Mouse (Mus musculus): ENCODE measurements at regions not wholly inside any gene's neighbourhood (a gene's known extent, or its start where the extent isn't known, plus 50 kb on each side); places are given as distances from the start of the nearest gene placed in this dataset.

GRCm38 (mm10) chr1:143145111-143145984, 495.1 kb upstream of the B3galt2 start:
- TF ChIP-seq EP300 (IDR thresholded peaks at IDR 0.05; ENCODE audit: insufficient read depth, low read depth, low read length) (no peak), CTCF (IDR thresholded peaks at IDR 0.05; ENCODE audit: low read depth, low read length) (no peak), POLR2A (IDR thresholded peaks at IDR 0.05; ENCODE audit: insufficient read depth, low read length) (no peak)
- no peaks in the 10 kb centered on the region for H3K36me3 ChIP-seq (ENCODE audit: control insufficient read depth, insufficient read depth, low read length, poor library complexity, severe bottlenecking)

GRCm38 (mm10) chr1:143171286-143171685, 469.2 kb upstream of the B3galt2 start:
- Histone ChIP-seq H3K4me3 (ENCODE audit: low read depth, low read length) (no peak overlapping the region), H3K4me1 (ENCODE audit: control insufficient read depth, insufficient read depth, low read length) (no peaks in the 10 kb centered on the region), H3K27me3 (ENCODE audit: control insufficient read depth, insufficient read depth, low read length, poor library complexity, severe bottlenecking) (no peaks in the 10 kb centered on the region), H3K9me3 (replicated peaks; ENCODE audit: control insufficient read depth, insufficient read depth, low read length, poor library complexity, severe bottlenecking) (no peaks in the 10 kb centered on the region), H3K36me3 (ENCODE audit: control insufficient read depth, insufficient read depth, low read length, poor library complexity, severe bottlenecking) (no peaks in the 10 kb centered on the region), H3K9ac (ENCODE audit: low read depth, poor library complexity, severe bottlenecking) (no peak overlapping the region), H3K27ac (ENCODE audit: insufficient read depth, low read length) (no peak overlapping the region)
- TF ChIP-seq CTCF (IDR thresholded peaks at IDR 0.05; ENCODE audit: low read depth, low read length), result no peak
- TF ChIP-seq EP300 (IDR thresholded peaks at IDR 0.05; ENCODE audit: insufficient read depth, low read depth, low read length), result no peak
- no peak for TF ChIP-seq POLR2A (IDR thresholded peaks at IDR 0.05; ENCODE audit: insufficient read depth, low read length)

More at GRCm38 (mm10) chr1:143145111-143145984, 495.1 kb upstream of the B3galt2 start:
- Histone ChIP-seq H3K27me3 (ENCODE audit: control insufficient read depth, insufficient read depth, low read length, poor library complexity, severe bottlenecking) (no peaks in the 10 kb centered on the region), H3K9ac (ENCODE audit: low read depth, poor library complexity, severe bottlenecking) (no peak overlapping the region), H3K4me1 (ENCODE audit: control insufficient read depth, insufficient read depth, low read length) (no peaks in the 10 kb centered on the region), H3K27ac (ENCODE audit: insufficient read depth, low read length) (no peak overlapping the region), H3K9me3 (replicated peaks; ENCODE audit: control insufficient read depth, insufficient read depth, low read length, poor library complexity, severe bottlenecking) (no peaks in the 10 kb centered on the region), H3K4me3 (ENCODE audit: low read depth, low read length) (no peak overlapping the region)

- no peaks in the 10 kb centered on the region for H3K4me1 ChIP-seq (ENCODE audit: control insufficient read depth, insufficient read depth, low read length)
- no peak overlapping the region for H3K9ac ChIP-seq (ENCODE audit: low read depth, poor library complexity, severe bottlenecking)
- H3K27me3 ChIP-seq (ENCODE audit: control insufficient read depth, insufficient read depth, low read length, poor library complexity, severe bottlenecking), result no peaks in the 10 kb centered on the region
- no peak overlapping the region for H3K4me3 ChIP-seq (ENCODE audit: low read depth, low read length)
- no peaks in the 10 kb centered on the region for H3K9me3 ChIP-seq (replicated peaks; ENCODE audit: control insufficient read depth, insufficient read depth, low read length, poor library complexity, severe bottlenecking)
- TF ChIP-seq CTCF (IDR thresholded peaks at IDR 0.05; ENCODE audit: low read depth, low read length) (no peak), EP300 (IDR thresholded peaks at IDR 0.05; ENCODE audit: insufficient read depth, low read depth, low read length) (no peak), POLR2A (IDR thresholded peaks at IDR 0.05; ENCODE audit: insufficient read depth, low read length) (no peak)
- H3K36me3 ChIP-seq (ENCODE audit: control insufficient read depth, insufficient read depth, low read length, poor library complexity, severe bottlenecking), result no peaks in the 10 kb centered on the region
- no peak overlapping the region for H3K27ac ChIP-seq (ENCODE audit: insufficient read depth, low read length)
Observed at GRCm38 (mm10) chr1:143173836-143174235, 466.6 kb upstream of the B3galt2 start.

- Histone ChIP-seq H3K27ac (ENCODE audit: insufficient read depth, low read length) (no peak overlapping the region), H3K36me3 (ENCODE audit: control insufficient read depth, insufficient read depth, low read length, poor library complexity, severe bottlenecking) (no peaks in the 10 kb centered on the region), H3K4me3 (ENCODE audit: low read depth, low read length) (no peak overlapping the region), H3K9ac (ENCODE audit: low read depth, poor library complexity, severe bottlenecking) (no peak overlapping the region), H3K4me1 (ENCODE audit: control insufficient read depth, insufficient read depth, low read length) (no peaks in the 10 kb centered on the region), H3K9me3 (replicated peaks; ENCODE audit: control insufficient read depth, insufficient read depth, low read length, poor library complexity, severe bottlenecking) (no peaks in the 10 kb centered on the region), H3K27me3 (ENCODE audit: control insufficient read depth, insufficient read depth, low read length, poor library complexity, severe bottlenecking) (no peaks in the 10 kb centered on the region)
- TF ChIP-seq EP300 (IDR thresholded peaks at IDR 0.05; ENCODE audit: insufficient read depth, low read depth, low read length) (no peak), CTCF (IDR thresholded peaks at IDR 0.05; ENCODE audit: low read depth, low read length) (no peak), POLR2A (IDR thresholded peaks at IDR 0.05; ENCODE audit: insufficient read depth, low read length) (no peak)
Observed at GRCm38 (mm10) chr1:143192167-143192793, 448.2 kb upstream of the B3galt2 start.

GRCm38 (mm10) chr1:143200213-143200889, 440.1 kb upstream of the B3galt2 start:
- H3K9me3 ChIP-seq (replicated peaks; ENCODE audit: control insufficient read depth, insufficient read depth, low read length, poor library complexity, severe bottlenecking), result no peaks in the 10 kb centered on the region

More at GRCm38 (mm10) chr1:143200213-143200889, 440.1 kb upstream of the B3galt2 start:
- no peak overlapping the region for H3K9ac ChIP-seq (ENCODE audit: low read depth, poor library complexity, severe bottlenecking)
- H3K4me3 ChIP-seq (ENCODE audit: low read depth, low read length), result no peak overlapping the region
- H3K4me1 ChIP-seq (ENCODE audit: control insufficient read depth, insufficient read depth, low read length), result no peaks in the 10 kb centered on the region
- H3K27me3 ChIP-seq (ENCODE audit: control insufficient read depth, insufficient read depth, low read length, poor library complexity, severe bottlenecking), result no peaks in the 10 kb centered on the region
- H3K36me3 ChIP-seq (ENCODE audit: control insufficient read depth, insufficient read depth, low read length, poor library complexity, severe bottlenecking), result no peaks in the 10 kb centered on the region
- no peak overlapping the region for H3K27ac ChIP-seq (ENCODE audit: insufficient read depth, low read length)
- no peak for TF ChIP-seq POLR2A (IDR thresholded peaks at IDR 0.05; ENCODE audit: insufficient read depth, low read length)
